Mouse (Mus musculus): ENCODE measurements around the gene Tjap1.

DNA sequence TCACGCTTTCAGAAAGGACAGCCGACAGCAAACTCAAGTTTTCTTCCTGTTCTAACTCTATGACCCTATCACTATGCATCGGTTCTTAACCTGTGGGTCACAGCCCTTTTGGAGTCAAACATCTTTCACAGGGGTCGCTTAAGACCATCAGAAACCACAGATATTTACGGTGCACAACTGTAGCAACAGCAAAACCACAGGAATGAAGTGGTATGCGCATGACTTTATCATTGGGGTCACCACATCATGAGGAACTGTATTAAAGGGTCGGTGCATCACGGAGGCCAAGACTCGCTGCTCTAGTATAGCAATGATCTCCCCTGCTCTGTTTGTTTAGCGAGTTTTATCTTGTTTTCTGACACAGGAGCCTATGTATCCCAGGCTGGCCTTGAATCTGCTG lies 33.0 kb upstream of the Tjap1 start:
- TF ChIP-seq JUND (IDR thresholded peaks at IDR 0.05; ENCODE audit: low read depth, low read length) (no peak), EP300 (IDR thresholded peaks at IDR 0.05; ENCODE audit: low read depth in 1 of 2, low read length in 2 of 2) (no peak), POLR2A (IDR thresholded peaks at IDR 0.05; ENCODE audit: control insufficient read depth in 1 of 2, insufficient read depth in 1 of 2, low read depth in 1 of 2, low read length in 2 of 2, poor library complexity in 1 of 2) (no peak)

Data from MEL (cell line).